Mouse (Mus musculus) kidney, adult 2 months (tissue): ENCODE data around the gene Strc.

Experiments
- CTCF ChIP-seq: fragments of 200-500 bp; conservative IDR thresholded peaks from 2 replicates; pipeline ENCODE4 v1.5.1; 2011; ENCODE audit warnings: low read depth, mild to moderate bottlenecking, control low read depth, low read length, moderate library complexity, mixed read lengths; ENCODE audit not compliant: insufficient read depth, insufficient read length
- POLR2A ChIP-seq: fragments of 200-500 bp; IDR thresholded peaks from one replicate; pipeline ENCODE4 v1.6.1; 2011; ENCODE audit warnings: low read depth, low read length, control low read depth

- TF ChIP-seq POLR2A (no peak), CTCF (no peak)
These were observed 29.0 kb downstream of the Strc start for GRCm38 (mm10) chr2:121357961-121358360.
